Mouse (Mus musculus): ENCODE results near the gene Gabrb1.

GRCm38 (mm10) chr5:72148679-72149078 is 490.8 kb downstream of the Gabrb1 start:
- no peak for TF ChIP-seq CTCF (IDR thresholded peaks at IDR 0.05; ENCODE audit: low read depth, low read length)
- no peak for TF ChIP-seq POLR2A (IDR thresholded peaks at IDR 0.05; ENCODE audit: extremely low read depth, insufficient read depth, low read length)
